Mouse (Mus musculus) G1E (cell line): ENCODE data around the gene Ankfn1.

ENCODE experiments used
- CTCF ChIP-seq: IDR thresholded peaks from 2 replicates; pipeline ENCODE4 v1.5.1; 2012; ENCODE audit warnings: low read depth, low read length, inconsistent platforms, mixed read lengths
- GATA1 ChIP-seq: IDR thresholded peaks from 2 replicates; pipeline ENCODE4 v1.6.1; 2012; ENCODE audit warnings: borderline replicate concordance, low read length, inconsistent platforms, mixed read lengths
- GATA2 ChIP-seq: IDR thresholded peaks from 2 replicates; pipeline ENCODE4 v1.6.1; 2012; ENCODE audit warnings: low read depth, low read length, inconsistent platforms, borderline replicate concordance
- POLR2AphosphoS5 ChIP-seq: IDR thresholded peaks from 2 replicates; pipeline ENCODE4 v1.6.1; 2012; ENCODE audit warnings: low read depth, low read length, inconsistent platforms; ENCODE audit not compliant: insufficient replicate concordance
- TAL1 ChIP-seq: conservative IDR thresholded peaks from 2 replicates; pipeline ENCODE4 v1.6.1; 2012; ENCODE audit warnings: low read depth, low read length, inconsistent platforms, mixed read lengths

- TF ChIP-seq CTCF: no peak
- no peak for TF ChIP-seq GATA1
- no peak for TF ChIP-seq TAL1
- no peak for TF ChIP-seq GATA2
- TF ChIP-seq POLR2AphosphoS5: no peak
Measured at GRCm38 (mm10) chr11:89388851-89389250, 388.6 kb downstream of the Ankfn1 start.
